Mouse (Mus musculus) right cerebral cortex, postnatal 10 days (tissue): ENCODE results near the gene Jtb.

ENCODE experiments used
- DNase-seq, 2 experiments: peaks; one replicate each; pipeline ENCODE4 v3.0.0; 2021; ENCODE audit warnings: low spot score in 2 of 2

Gene Jtb

GRCm38 (mm10) chr3:90231507-90232333 lies at the start of gene Jtb:
Jtb (plus strand) TSS chr3:90231597.
- DNase-seq, result peak; percentile 97 to 98

GRCm38 (mm10) chr3:90183581-90183980 lies 47.8 kb upstream of the Jtb start:
- peak in 1 of 2 experiments; percentile 32 for DNase-seq

DNA sequence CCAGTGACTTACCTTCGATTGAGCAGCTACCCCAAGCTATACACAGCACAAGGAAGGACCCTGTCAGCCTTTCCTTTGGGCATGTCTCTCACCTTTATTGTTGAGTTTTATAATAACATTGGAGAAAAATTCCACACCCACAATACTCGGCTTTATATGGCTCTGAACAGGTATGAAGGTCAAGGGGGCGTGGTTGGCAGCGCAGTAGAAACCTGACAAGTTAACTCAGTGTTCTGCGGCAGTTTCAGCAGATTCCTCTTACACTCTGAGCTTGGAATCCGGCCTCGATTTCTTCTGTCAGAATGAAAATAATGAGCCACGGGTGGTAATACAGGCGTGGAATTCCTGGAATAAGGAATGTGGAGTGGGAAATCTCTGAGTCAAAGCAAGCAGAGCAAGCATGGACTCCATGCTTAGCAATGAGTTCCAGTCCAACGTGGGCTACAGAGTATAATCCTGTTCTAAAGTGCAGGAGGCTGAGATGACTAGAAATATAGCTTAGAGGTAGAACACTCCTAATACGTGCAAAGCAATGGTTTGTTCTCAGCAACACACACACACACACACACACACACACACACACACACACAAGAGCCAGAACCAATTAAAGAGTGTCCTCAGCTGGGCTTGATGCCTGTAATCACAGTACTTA lies 40.4 kb upstream of the Jtb start:
- no peak for DNase-seq

DNA sequence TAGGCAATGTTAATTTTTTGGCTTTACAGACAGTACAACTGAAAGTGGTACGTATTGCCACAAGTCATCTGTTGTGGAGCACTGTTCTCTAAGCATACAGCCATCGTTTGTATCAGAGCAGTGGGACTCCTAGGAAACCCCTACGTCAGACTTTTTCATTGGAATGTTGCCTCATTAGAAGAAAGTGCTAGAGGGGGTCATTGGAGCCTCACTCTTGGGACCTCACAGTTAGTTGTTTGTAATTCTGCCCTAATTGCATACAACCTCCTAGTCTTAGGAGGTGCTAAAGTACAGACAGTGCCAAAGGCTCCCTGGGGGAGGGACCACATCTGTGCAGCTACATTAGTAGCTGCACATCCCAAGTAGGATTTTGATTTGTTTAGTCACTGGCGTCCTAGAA lies 36.6 kb upstream of the Jtb start:
- no peak for DNase-seq

GRCm38 (mm10) chr3:90195644-90196043 lies 35.8 kb upstream of the Jtb start:
- no peak for DNase-seq

DNA sequence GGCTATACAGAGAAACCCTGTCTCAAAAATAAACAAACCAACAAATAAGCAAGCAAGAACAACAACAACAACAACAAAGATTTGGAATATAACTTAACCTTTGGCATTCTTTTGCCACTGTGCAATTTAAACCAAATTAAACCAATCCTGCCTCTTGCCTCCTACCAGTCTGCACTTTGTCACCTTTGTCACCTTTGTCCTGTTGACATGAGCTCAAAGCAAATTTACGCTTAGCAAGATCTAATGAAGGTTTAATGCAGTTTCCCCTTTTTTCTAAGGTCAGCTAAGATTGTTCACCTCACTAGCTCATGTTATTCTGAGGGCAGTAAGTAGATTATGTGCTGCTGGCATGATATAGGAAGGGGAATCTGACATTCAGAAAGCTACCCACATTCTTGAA lies 33.8 kb upstream of the Jtb start:
- DNase-seq, result no peak

DNA sequence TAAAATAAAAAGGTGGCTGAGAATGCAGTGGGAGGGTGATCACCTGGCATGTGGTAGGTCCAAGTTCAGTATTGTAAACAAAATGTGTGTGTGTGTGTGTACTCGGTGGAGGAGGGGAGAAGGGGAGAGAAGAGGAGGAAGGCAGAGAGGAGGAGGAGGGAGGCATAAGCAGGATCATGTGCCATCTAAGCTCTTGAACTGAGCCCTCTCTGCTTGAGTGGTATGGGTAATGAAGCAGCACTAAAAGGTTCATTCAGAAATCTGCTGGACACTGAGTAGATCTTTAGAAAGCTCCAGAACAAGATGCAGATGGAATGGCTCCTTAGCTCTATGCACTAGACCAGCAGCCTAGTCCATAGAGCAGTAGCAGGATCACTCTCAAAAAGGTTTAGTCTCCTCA lies 28.5 kb upstream of the Jtb start:
- DNase-seq, result no peak

DNA sequence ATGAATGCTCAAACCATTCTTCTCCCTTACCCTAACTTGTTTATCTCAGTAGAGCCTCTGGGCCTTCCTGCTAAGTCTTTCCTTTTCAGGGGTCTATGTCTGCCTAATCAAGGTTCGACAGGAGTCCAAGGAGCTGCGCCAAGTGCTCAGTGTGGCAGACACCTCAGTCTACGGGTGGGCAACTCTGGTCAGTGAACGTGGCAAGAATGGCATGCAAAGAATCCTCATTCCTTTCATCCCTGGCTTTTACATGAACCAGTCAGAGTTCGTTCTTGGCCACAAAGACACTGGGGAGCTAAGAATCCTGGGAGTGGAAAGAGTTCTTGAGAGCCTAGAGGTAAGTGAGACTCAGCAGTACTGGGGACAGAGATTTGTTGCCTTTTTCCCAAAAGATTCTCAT lies 27.8 kb upstream of the Jtb start:
- no peak for DNase-seq

- DNase-seq, result no peak
Measured at GRCm38 (mm10) chr3:90204582-90204981, 26.8 kb upstream of the Jtb start.

GRCm38 (mm10) chr3:90208662-90209061 lies 22.7 kb upstream of the Jtb start:
- no peak for DNase-seq

DNA sequence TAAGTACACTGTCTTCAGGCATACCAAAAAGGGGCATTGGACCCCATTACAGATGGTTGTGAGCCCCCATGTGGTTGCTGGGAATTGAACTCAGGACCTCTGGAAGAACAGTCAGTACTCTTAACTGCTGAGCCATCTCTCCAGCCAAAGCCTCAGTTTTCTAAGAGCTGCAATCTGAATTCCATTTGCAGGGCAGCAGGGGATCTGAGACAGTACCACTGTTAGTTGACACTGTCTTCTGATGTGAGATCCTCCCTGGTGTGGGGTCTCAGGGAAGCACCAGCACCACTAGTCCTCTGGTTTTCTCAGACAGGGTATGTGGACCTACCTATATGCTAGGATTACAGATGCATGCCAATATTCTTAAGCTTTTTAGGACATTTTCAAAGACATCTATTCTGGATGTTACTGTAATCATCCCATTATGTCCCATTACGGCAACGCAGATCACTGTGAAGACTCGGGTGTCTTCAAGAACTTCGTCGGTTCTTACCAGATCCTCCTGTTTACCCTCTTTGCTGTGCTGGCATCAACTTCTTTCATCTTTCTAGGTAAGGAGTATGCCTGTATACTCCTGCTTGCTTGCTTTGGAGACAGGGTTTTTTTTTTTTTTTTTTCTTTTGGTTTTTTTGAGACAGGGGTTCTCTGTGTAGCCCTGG lies 21.4 kb upstream of the Jtb start:
- DNase-seq, result no peak

DNA sequence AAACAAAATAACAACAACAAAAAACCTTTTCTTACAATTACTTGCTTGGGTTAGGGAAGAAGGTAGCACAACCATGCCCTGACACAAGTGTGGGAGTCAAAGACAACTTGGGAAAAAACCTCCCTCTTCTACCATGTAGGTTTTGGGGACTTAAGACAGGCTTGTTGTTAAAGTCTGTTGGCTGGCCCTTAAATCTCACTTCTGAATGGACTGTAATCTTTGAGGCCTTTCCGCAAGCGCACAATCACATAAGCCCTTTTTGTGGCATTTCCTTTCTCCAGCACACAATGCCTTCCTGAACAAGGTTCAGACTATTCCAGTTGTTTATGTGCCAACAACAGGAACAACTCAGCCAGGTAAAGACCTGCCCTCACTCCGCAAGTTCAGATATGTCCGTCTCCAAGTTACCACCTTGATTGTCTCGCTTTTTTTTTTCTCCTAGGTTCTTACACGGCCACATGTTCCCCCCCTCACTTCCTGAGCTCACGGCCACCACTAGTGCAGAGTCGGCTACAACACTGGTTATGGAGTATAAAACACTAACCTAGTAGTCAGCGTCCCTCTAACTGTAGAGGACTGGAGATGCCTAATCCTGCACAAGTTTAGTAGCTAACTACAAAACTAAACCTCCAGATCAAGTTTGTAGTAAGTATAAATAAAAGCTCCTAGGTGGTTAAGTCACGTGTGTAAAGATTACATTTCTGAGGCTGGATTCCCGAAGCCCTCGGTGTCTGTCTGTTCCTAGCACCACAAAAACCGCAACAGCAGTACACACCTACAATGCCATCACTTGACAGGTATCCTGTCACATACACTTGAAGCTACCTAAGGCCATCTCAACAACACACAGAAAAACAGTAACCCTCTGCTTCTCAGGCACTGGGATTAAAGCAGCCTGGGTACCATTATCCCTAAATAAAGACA lies 19.7 kb upstream of the Jtb start:
- no peak for DNase-seq

DNA sequence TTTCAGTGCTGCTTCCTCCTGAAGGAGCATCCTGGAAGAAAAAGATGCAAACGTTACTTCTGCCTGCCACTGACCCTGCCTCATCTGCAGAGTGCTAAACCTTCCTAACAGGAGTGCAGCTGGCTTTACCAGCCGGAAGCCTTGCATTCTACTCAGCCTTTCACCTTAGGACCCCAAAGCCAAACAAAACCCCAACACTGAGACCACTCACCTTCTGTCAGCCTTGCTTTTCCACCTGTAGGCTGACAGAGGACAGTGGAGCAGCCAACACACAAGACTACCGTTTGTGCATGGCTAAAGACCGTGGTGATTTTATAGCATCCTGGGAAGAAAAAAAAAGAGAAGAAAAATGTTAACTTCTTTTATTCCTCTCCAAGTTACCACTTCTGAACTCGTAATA lies 18.7 kb upstream of the Jtb start:
- no peak for DNase-seq

- peak; percentile 95 to 97 for DNase-seq
Measured at GRCm38 (mm10) chr3:90213377-90213866, 18.0 kb upstream of the Jtb start, which contains the start of the genes Rps27 and Rab13. Rps27 (minus strand) TSS chr3:90213651. Rab13 (plus strand) TSS chr3:90213695.

GRCm38 (mm10) chr3:90213956-90214684 lies 17.3 kb upstream of the Jtb start:
- DNase-seq, result peak; percentile 31 to 57

GRCm38 (mm10) chr3:90215825-90216380 lies 15.5 kb upstream of the Jtb start:
- DNase-seq, result no peak

DNA sequence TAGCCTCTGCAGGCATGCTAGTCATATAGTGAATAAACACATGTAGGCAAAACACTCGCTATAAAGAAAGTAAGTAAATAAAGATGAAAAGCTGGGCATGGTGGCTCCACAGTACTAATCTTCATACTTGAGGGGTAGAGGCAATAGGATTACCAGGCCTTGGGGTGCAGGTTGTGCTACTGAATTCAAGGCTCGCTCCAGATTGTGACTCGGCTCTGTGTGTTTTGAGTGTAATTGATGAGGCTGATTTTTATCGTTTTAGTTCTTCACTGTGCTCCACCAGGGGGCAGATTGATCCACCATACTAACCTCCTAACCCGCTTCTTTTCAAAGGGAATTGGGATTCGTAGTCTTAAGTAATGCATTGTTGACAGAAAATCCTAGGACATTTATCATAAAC lies 11.3 kb upstream of the Jtb start:
- DNase-seq, result peak; percentile 52 to 64

DNA sequence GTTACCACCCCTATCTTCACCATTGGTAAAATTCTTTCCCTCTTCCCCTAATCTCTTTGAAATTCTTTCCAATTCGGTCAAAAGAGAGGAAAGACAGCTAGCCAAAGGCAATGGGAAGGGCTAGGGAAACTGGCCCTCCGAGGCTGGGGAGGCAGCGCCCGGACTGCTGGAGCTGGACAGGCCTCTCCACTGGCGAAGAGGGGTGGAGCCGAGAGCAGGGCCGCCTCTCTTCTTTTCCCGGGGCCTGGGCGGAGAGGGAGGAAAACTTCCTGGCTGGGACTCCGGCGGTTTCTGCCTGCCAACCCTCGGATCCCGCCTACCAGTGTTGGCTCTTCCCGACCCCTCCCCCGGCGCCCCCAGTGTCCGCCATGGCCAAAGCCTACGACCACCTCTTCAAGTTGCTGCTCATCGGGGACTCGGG lies 10.9 kb upstream of the Jtb start:
- DNase-seq, result peak; percentile 70 to 71

DNA sequence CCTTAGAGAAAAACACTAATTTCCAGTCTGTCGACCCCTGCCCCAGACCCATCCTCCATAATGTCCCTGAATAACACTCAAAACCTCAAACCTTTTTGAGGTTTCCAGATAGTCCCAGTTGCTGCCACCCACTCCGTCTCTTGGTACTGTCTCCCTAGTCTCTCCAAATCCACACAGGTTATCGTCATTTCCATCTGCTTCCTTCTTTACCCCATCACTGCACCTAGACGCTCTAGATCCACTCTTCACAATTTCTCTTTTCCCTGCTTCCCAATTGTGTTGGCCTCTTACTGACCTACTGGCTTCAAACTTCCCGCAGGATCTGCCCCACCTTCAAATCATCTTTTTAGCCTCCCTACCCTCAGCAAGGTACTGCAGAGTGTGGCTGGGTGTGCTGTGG lies 10.3 kb upstream of the Jtb start:
- no peak for DNase-seq

GRCm38 (mm10) chr3:90222455-90222854 lies 8.9 kb upstream of the Jtb start:
- no peak for DNase-seq
